Mouse (Mus musculus) erythroblast, adult 5-6 weeks (primary cell): ENCODE results near the gene Camk2d. TPM values are rescaled to one million over a fixed set of nuclear protein-coding genes. Genes with fewer than 3 reads are reported as not detected.

Source experiments
- ATAC-seq: replicated peaks from 2 replicates; pipeline ENCODE4 v1.8.0; 2016; ENCODE audit warnings: moderate number of reproducible peaks, mild to moderate bottlenecking, moderate TSS enrichment, inconsistent platforms; ENCODE audit not compliant: poor library complexity, low FRiP score, severe bottlenecking
- total RNA-seq, 2 experiments: library from RNA; stranded (forward) in 1 of 2; stranded (reverse) in 1 of 2; fragments of 150-400 nt in 1 of 2; fragments of 200-764, 138-1000 nt in 1 of 2; gene quantifications; 2 replicates each; pipeline versions ENCODE4 v1.2.3 to v1.2.4; 2015 to 2017; ENCODE audit warnings: low replicate concordance in 2 of 2

The Camk2d gene
- total RNA-seq, 2 experiments from 2014 or later = 1.9 to 11.7 TPM

- no peak for ATAC-seq
Measured at GRCm38 (mm10) chr3:126860442-126860841, 264.3 kb downstream of the Camk2d start.

GRCm38 (mm10) chr3:126869561-126869960 is 273.5 kb downstream of the Camk2d start:
- no peak for ATAC-seq

- ATAC-seq = no peak
Measured at GRCm38 (mm10) chr3:126870688-126871087, 274.6 kb downstream of the Camk2d start.

- ATAC-seq = no peak
Measured at GRCm38 (mm10) chr3:126878233-126878632, 282.1 kb downstream of the Camk2d start.

- ATAC-seq = no peak
Measured at GRCm38 (mm10) chr3:126886090-126886489, 290.0 kb downstream of the Camk2d start.

- ATAC-seq = no peak
Measured at GRCm38 (mm10) chr3:126886644-126887043, 290.5 kb downstream of the Camk2d start.

Other genes starting within 250 kb of the Camk2d start
- gene Arsj, start 232.6 kb upstream of the Camk2d start, total RNA-seq (2015; ENCODE audit: low replicate concordance) = not detected in 2 replicates
- gene Arsj, start 232.6 kb upstream of the Camk2d start, total RNA-seq (2017; ENCODE audit: low replicate concordance) = not detected in 2 replicates